Mouse (Mus musculus) liver, embryonic 13.5 days (tissue): ENCODE measurements around the gene Rock2. TPM values are rescaled to one million over a fixed set of nuclear protein-coding genes. Genes with fewer than 3 reads are reported as not detected.

ENCODE experiments used
- ATAC-seq: fragments of 200-750 bp; cut with Nextera tagmentation; 2 replicates; pipeline ENCODE4 v1.8.0; 2017; ENCODE audit warnings: low read depth, mild to moderate bottlenecking, moderate number of reproducible peaks, moderate library complexity
- DNase-seq: peaks from one replicate; pipeline ENCODE4 v3.0.0; 2022
- H3K27ac ChIP-seq: fragments of 300-500 bp; sonication (generic); 2 replicates; pipeline ENCODE4 v1.5.1; 2015; ENCODE audit warnings: moderate library complexity, mild to moderate bottlenecking, inconsistent platforms
- H3K27me3 ChIP-seq: fragments of 300-500 bp; sonication (generic); 2 replicates; pipeline ENCODE4 v1.6.1; 2015; ENCODE audit warnings: mild to moderate bottlenecking, inconsistent platforms
- H3K36me3 ChIP-seq: fragments of 300-500 bp; sonication (generic); 2 replicates; pipeline ENCODE4 v1.6.1; 2015; ENCODE audit warnings: mild to moderate bottlenecking, inconsistent platforms
- H3K4me1 ChIP-seq: fragments of 300-500 bp; sonication (generic); replicated peaks from 2 replicates; pipeline ENCODE4 v1.6.1; 2015; ENCODE audit warnings: inconsistent platforms
- H3K4me2 ChIP-seq: fragments of 300-500 bp; sonication (generic); 2 replicates; pipeline ENCODE4 v1.6.1; 2015; ENCODE audit warnings: inconsistent platforms, mild to moderate bottlenecking, moderate library complexity
- H3K4me3 ChIP-seq: fragments of 300-500 bp; sonication (generic); replicated peaks from 2 replicates; pipeline ENCODE4 v1.5.1; 2015; ENCODE audit warnings: mild to moderate bottlenecking, inconsistent platforms
- H3K9ac ChIP-seq: fragments of 300-500 bp; sonication (generic); 2 replicates; pipeline ENCODE4 v1.6.1; 2015; ENCODE audit warnings: mild to moderate bottlenecking, inconsistent platforms
- H3K9me3 ChIP-seq: fragments of 300-500 bp; sonication (generic); replicated peaks from 2 replicates; pipeline ENCODE4 v1.6.1; 2016; ENCODE audit warnings: inconsistent platforms
- WGBS: fragments of 180-500 bp; shearing (Covaris S2); methylation state at CpG from one replicate; pipeline ENCODE4 v1.1.7; 2015; ENCODE audit not compliant: insufficient replicate concordance; 5-methylcytosine and 5-hydroxymethylcytosine counted together
- polyA plus RNA-seq: library from polyadenylated mRNA; unstranded; fragments of >200 nt; fragmentation: Nextera tagmentation; extraction: Ambion mirVana; gene quantifications from 2 replicates; pipeline ENCODE4 v1.2.1, GENCODE M21; 2015

The Rock2 gene
- polyA plus RNA-seq, 1 experiment from 2014 or later = 7.0 TPM

- no peak overlapping the region for H3K4me2 ChIP-seq
- no peaks in the 10 kb centered on the region for H3K27me3 ChIP-seq
- ATAC-seq (no peak), DNase-seq (no peak)
- no peak overlapping the region for H3K27ac ChIP-seq
- H3K9ac ChIP-seq = no peak overlapping the region
- H3K36me3 ChIP-seq = no peaks in the 10 kb centered on the region
- peaks cover 20% of the 10 kb centered on the region for H3K4me1 ChIP-seq
- 50% methylated on average over 2 of the region's 2 CpGs for WGBS
- H3K9me3 ChIP-seq = no peaks in the 10 kb centered on the region
- no peak overlapping the region for H3K4me3 ChIP-seq
These were observed 9.4 kb downstream of the Rock2 start for GRCm38 (mm10) chr12:16903949-16904635.

GRCm38 (mm10) chr12:16907282-16907846 is 12.7 kb downstream of the Rock2 start:
- Histone ChIP-seq H3K27ac (no peak overlapping the region), H3K27me3 (no peaks in the 10 kb centered on the region), H3K9ac (no peak overlapping the region), H3K4me2 (no peak overlapping the region), H3K4me1 (peaks cover 14% of the 10 kb centered on the region), H3K9me3 (no peaks in the 10 kb centered on the region), H3K36me3 (no peaks in the 10 kb centered on the region), H3K4me3 (no peak overlapping the region)
- DNase-seq (no peak), ATAC-seq (no peak)
- WGBS = 95% methylated on average over 1 of the region's 1 CpGs

- Histone ChIP-seq H3K36me3 (no peaks in the 10 kb centered on the region), H3K4me2 (no peak overlapping the region), H3K27ac (no peak overlapping the region), H3K4me1 (peaks cover 14% of the 10 kb centered on the region), H3K9ac (no peak overlapping the region), H3K27me3 (no peaks in the 10 kb centered on the region), H3K4me3 (no peak overlapping the region), H3K9me3 (no peaks in the 10 kb centered on the region)
- ATAC-seq (no peak), DNase-seq (no peak)
- 88% methylated on average over 1 of the region's 1 CpGs for WGBS
These were observed 13.4 kb downstream of the Rock2 start for GRCm38 (mm10) chr12:16907953-16908648.

GRCm38 (mm10) chr12:16911524-16911923 is 16.8 kb downstream of the Rock2 start:
- DNase-seq (no peak), ATAC-seq (no peak)
- Histone ChIP-seq H3K9me3 (no peaks in the 10 kb centered on the region), H3K4me2 (no peak overlapping the region), H3K36me3 (no peaks in the 10 kb centered on the region), H3K9ac (no peak overlapping the region), H3K27ac (no peak overlapping the region), H3K4me3 (no peak overlapping the region), H3K4me1 (peaks cover 17% of the 10 kb centered on the region), H3K27me3 (no peaks in the 10 kb centered on the region)
- 17% methylated on average over 2 of the region's 3 CpGs for whole genome bisulfite sequencing

GRCm38 (mm10) chr12:16912600-16912999 is 17.9 kb downstream of the Rock2 start:
- H3K4me2 ChIP-seq = no peak overlapping the region
- no peak for ATAC-seq
- DNase-seq = no peak

GRCm38 (mm10) chr12:16920186-16920860 is 25.6 kb downstream of the Rock2 start:
- H3K4me1 ChIP-seq = peaks cover 15% of the 10 kb centered on the region
- H3K4me2 ChIP-seq = no peak overlapping the region
- no peaks in the 10 kb centered on the region for H3K27me3 ChIP-seq
- no peaks in the 10 kb centered on the region for H3K36me3 ChIP-seq
- no peaks in the 10 kb centered on the region for H3K9me3 ChIP-seq
- H3K4me3 ChIP-seq = no peak overlapping the region
- no peak overlapping the region for H3K9ac ChIP-seq
- ATAC-seq (peak; percentile 57; the same call in 1 of the 2 replicates), DNase-seq (no peak)
- H3K27ac ChIP-seq = no peak overlapping the region

More at GRCm38 (mm10) chr12:16912600-16912999, 17.9 kb downstream of the Rock2 start:
- Histone ChIP-seq H3K4me1 (peaks cover 17% of the 10 kb centered on the region), H3K9ac (no peak overlapping the region), H3K27me3 (no peaks in the 10 kb centered on the region), H3K4me3 (no peak overlapping the region), H3K27ac (no peak overlapping the region), H3K36me3 (no peaks in the 10 kb centered on the region), H3K9me3 (no peaks in the 10 kb centered on the region)
- 73% methylated on average over 3 of the region's 3 CpGs for WGBS

- Histone ChIP-seq H3K4me2 (no peak overlapping the region), H3K27ac (no peak overlapping the region), H3K9me3 (no peaks in the 10 kb centered on the region), H3K36me3 (peaks cover 16% of the 10 kb centered on the region), H3K4me3 (no peak overlapping the region), H3K9ac (no peak overlapping the region), H3K4me1 (no peaks in the 10 kb centered on the region), H3K27me3 (no peaks in the 10 kb centered on the region)
- no peak for ATAC-seq
- 80% methylated on average over 2 of the region's 2 CpGs for WGBS
- DNase-seq = no peak
These were observed 33.2 kb downstream of the Rock2 start for GRCm38 (mm10) chr12:16927889-16928288.

GRCm38 (mm10) chr12:16934423-16934822 is 39.7 kb downstream of the Rock2 start:
- H3K4me2 ChIP-seq = no peak overlapping the region
- no peaks in the 10 kb centered on the region for H3K9me3 ChIP-seq
- no peaks in the 10 kb centered on the region for H3K27me3 ChIP-seq

GRCm38 (mm10) chr12:16941976-16942375 is 47.3 kb downstream of the Rock2 start:
- WGBS = 38% methylated on average over 3 of the region's 3 CpGs
- ATAC-seq = no peak

More at GRCm38 (mm10) chr12:16934423-16934822, 39.7 kb downstream of the Rock2 start:
- 56% methylated on average over 1 of the region's 1 CpGs for WGBS
- Histone ChIP-seq H3K27ac (no peak overlapping the region), H3K36me3 (peaks cover 15% of the 10 kb centered on the region), H3K4me3 (no peak overlapping the region), H3K9ac (no peak overlapping the region), H3K4me1 (no peaks in the 10 kb centered on the region)
- DNase-seq (no peak), ATAC-seq (no peak)

GRCm38 (mm10) chr12:16948239-16948638 is 53.5 kb downstream of the Rock2 start:
- Histone ChIP-seq H3K9me3 (no peaks in the 10 kb centered on the region), H3K27me3 (no peaks in the 10 kb centered on the region), H3K9ac (no peak overlapping the region), H3K4me1 (no peaks in the 10 kb centered on the region), H3K27ac (no peak overlapping the region), H3K4me2 (no peak overlapping the region), H3K4me3 (no peak overlapping the region), H3K36me3 (peaks cover 35% of the 10 kb centered on the region)
- no peak for DNase-seq
- WGBS = 77% methylated on average over 6 of the region's 6 CpGs
- no peak for ATAC-seq

More at GRCm38 (mm10) chr12:16941976-16942375, 47.3 kb downstream of the Rock2 start:
- DNase-seq = no peak
- H3K4me2 ChIP-seq = no peak overlapping the region
- H3K9ac ChIP-seq = no peak overlapping the region
- H3K27me3 ChIP-seq = no peaks in the 10 kb centered on the region
- no peaks in the 10 kb centered on the region for H3K4me1 ChIP-seq
- H3K36me3 ChIP-seq = peaks cover 22% of the 10 kb centered on the region
- H3K9me3 ChIP-seq = no peaks in the 10 kb centered on the region
- H3K4me3 ChIP-seq = no peak overlapping the region
- no peak overlapping the region for H3K27ac ChIP-seq

- Histone ChIP-seq H3K27me3 (no peaks in the 10 kb centered on the region), H3K4me2 (no peak overlapping the region), H3K9me3 (no peaks in the 10 kb centered on the region), H3K9ac (no peak overlapping the region), H3K27ac (no peak overlapping the region), H3K4me1 (no peaks in the 10 kb centered on the region), H3K4me3 (no peak overlapping the region), H3K36me3 (peaks cover 49% of the 10 kb centered on the region)
- WGBS = 71% methylated on average over 1 of the region's 1 CpGs
- DNase-seq = no peak
- ATAC-seq = no peak
These were observed 64.2 kb downstream of the Rock2 start for GRCm38 (mm10) chr12:16958851-16959250.
